Mouse (Mus musculus) spleen, adult 2 months (tissue): ENCODE measurements at regions not wholly inside any gene's neighbourhood (a gene's known extent, or its start where the extent isn't known, plus 50 kb on each side); places are given as distances from the start of the nearest gene placed in this dataset.

Experiments used
- CTCF ChIP-seq: fragments of 200-500 bp; IDR thresholded peaks from 2 replicates; pipeline ENCODE4 v1.5.1; 2011; ENCODE audit warnings: mild to moderate bottlenecking, inconsistent platforms; ENCODE audit not compliant: insufficient read depth, insufficient read length, insufficient replicate concordance; ENCODE audit errors: extremely low read depth
- POLR2A ChIP-seq: fragments of 200-500 bp; IDR thresholded peaks from 2 replicates; pipeline ENCODE4 v1.6.1; 2011; ENCODE audit warnings: low read depth, low read length, inconsistent platforms

- TF ChIP-seq POLR2A (no peak), CTCF (no peak)
Observed at GRCm38 (mm10) chr1:78032336-78032735, 164.6 kb downstream of the Pax3 start.
